Mouse (Mus musculus): ENCODE results near the gene Hmcn2. TPM values are rescaled to one million over a fixed set of nuclear protein-coding genes. Genes with fewer than 3 reads are reported as not detected.

Hmcn2 gene
- polyA plus RNA-seq, 1 experiment from 2014 or later: 0.73 TPM

DNA sequence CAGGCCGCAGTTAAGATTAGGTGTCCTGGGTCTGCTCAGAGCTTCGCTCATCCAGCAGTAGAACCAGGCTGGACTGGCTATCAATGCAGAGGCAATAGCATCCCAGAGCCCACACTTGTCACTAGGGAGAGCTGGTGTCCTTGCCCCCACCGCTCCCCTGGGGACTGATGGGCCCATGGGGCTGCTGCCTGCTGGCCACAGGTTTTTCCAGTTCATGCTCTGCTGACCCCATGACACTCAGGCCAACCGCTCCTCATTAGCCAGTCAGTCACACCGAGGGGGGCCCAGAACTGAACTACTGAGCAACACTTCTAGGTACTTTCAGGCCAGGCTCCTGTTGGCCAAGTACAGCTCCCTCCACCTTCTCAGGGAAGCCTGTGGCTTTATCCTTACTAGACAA, 180.1 kb downstream of the Hmcn2 start:
- H3K4me1 ChIP-seq (ENCODE audit: control insufficient read depth in 2 of 2, insufficient read depth in 2 of 2, low read length in 2 of 2): no peaks in the 10 kb centered on the region
- WGBS: 81% methylated on average over 5 of the region's 5 CpGs
- H3K4me3 ChIP-seq (ENCODE audit: control insufficient read depth in 1 of 2, insufficient read depth in 1 of 2, low read depth in 1 of 2, low read length in 2 of 2): no peak overlapping the region
- H3K27me3 ChIP-seq (ENCODE audit: control insufficient read depth, insufficient read depth, low read length): peaks cover 15% of the 10 kb centered on the region; the same call in 1 of the 2 replicates
- no peak overlapping the region for H3K4me2 ChIP-seq (ENCODE audit: low read length)
- H3K36me3 ChIP-seq (ENCODE audit: control insufficient read depth, insufficient read depth, low read length): no peaks in the 10 kb centered on the region
- H3K9ac ChIP-seq (ENCODE audit: low read length): no peak overlapping the region
- ATAC-seq (ENCODE audit: insufficient number of reproducible peaks, insufficient read depth, low FRiP score, low read depth): no peak
- H3K9me3 ChIP-seq (ENCODE audit: control insufficient read depth, low read length): no peaks in the 10 kb centered on the region
- no peak overlapping the region for H3K27ac ChIP-seq (replicated peaks in 1 of 2; ENCODE audit: control insufficient read depth in 1 of 2, insufficient read depth in 1 of 2, low read depth in 2 of 2, low read length in 2 of 2)

DNA sequence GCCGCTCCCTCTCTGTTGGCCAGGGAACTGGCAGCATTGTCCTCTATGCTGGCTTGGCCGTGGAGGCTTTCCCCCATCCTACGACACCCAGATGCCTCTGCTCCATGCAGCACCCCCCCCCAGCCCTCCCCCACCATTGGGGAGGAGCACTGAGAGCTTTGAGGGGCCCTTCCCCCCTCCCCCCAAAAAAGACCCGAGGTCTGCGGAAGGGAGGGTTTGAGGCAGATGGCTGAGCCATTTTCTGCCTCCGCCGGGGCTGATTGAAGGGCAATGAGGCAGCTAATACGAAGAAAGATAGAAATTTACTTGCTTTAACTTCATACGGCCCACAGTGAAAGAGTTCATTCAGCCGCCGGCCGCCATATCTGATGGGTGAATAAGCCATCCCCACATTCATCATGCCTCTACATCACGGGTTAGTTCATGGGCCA, 180.8 kb downstream of the Hmcn2 start:
- no peak overlapping the region for H3K9ac ChIP-seq (ENCODE audit: low read length)
- no peaks in the 10 kb centered on the region for H3K4me1 ChIP-seq (ENCODE audit: control insufficient read depth in 2 of 2, insufficient read depth in 2 of 2, low read length in 2 of 2)
- ATAC-seq (ENCODE audit: insufficient number of reproducible peaks, insufficient read depth, low FRiP score, low read depth): no peak
- no peak overlapping the region for H3K4me2 ChIP-seq (ENCODE audit: low read length)
- WGBS: 75% methylated on average over 13 of the region's 13 CpGs
- H3K27ac ChIP-seq (replicated peaks in 1 of 2; ENCODE audit: control insufficient read depth in 1 of 2, insufficient read depth in 1 of 2, low read depth in 2 of 2, low read length in 2 of 2): no peak overlapping the region
- peaks cover 15% of the 10 kb centered on the region; the same call in 1 of the 2 replicates for H3K27me3 ChIP-seq (ENCODE audit: control insufficient read depth, insufficient read depth, low read length)
- no peak overlapping the region for H3K4me3 ChIP-seq (ENCODE audit: control insufficient read depth in 1 of 2, insufficient read depth in 1 of 2, low read depth in 1 of 2, low read length in 2 of 2)
- no peaks in the 10 kb centered on the region for H3K9me3 ChIP-seq (ENCODE audit: control insufficient read depth, low read length)
- H3K36me3 ChIP-seq (ENCODE audit: control insufficient read depth, insufficient read depth, low read length): no peaks in the 10 kb centered on the region

DNA sequence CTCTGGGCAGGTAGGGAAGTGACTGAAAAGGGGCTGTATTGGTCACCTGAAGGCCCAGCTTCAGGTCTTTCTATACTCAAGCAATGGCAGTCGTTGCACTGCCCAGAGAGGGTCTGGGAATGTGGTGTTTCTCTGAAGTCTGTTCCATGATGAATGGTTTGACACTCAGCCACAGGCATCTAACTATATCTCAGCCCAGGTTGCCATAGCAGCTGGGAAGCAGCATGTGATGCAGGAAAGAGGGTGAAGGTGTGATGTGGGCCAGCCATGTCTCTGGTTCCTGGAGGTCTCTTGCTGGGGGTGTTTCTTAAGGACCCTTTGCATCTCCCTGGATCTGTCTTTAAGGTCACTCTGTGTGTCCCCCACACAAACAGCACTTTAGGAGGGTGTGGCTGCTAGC, 181.9 kb downstream of the Hmcn2 start:
- WGBS: 61% methylated on average over 1 of the region's 1 CpGs
- ATAC-seq (ENCODE audit: insufficient number of reproducible peaks, insufficient read depth, low FRiP score, low read depth): no peak
- Histone ChIP-seq H3K27ac (replicated peaks in 1 of 2; ENCODE audit: control insufficient read depth in 1 of 2, insufficient read depth in 1 of 2, low read depth in 2 of 2, low read length in 2 of 2) (no peak overlapping the region), H3K4me3 (ENCODE audit: control insufficient read depth in 1 of 2, insufficient read depth in 1 of 2, low read depth in 1 of 2, low read length in 2 of 2) (no peak overlapping the region), H3K4me1 (ENCODE audit: control insufficient read depth in 2 of 2, insufficient read depth in 2 of 2, low read length in 2 of 2) (no peaks in the 10 kb centered on the region), H3K9ac (ENCODE audit: low read length) (no peak overlapping the region), H3K4me2 (ENCODE audit: low read length) (no peak overlapping the region), H3K27me3 (ENCODE audit: control insufficient read depth, insufficient read depth, low read length) (peaks cover 15% of the 10 kb centered on the region; the same call in 1 of the 2 replicates), H3K9me3 (ENCODE audit: control insufficient read depth, low read length) (no peaks in the 10 kb centered on the region), H3K36me3 (ENCODE audit: control insufficient read depth, insufficient read depth, low read length) (no peaks in the 10 kb centered on the region)

GRCm38 (mm10) chr2:31497113-31497512, 182.9 kb downstream of the Hmcn2 start:
- Histone ChIP-seq H3K9me3 (ENCODE audit: control insufficient read depth, low read length) (no peaks in the 10 kb centered on the region), H3K27ac (replicated peaks in 1 of 2; ENCODE audit: control insufficient read depth in 1 of 2, insufficient read depth in 1 of 2, low read depth in 2 of 2, low read length in 2 of 2) (no peak overlapping the region), H3K4me1 (ENCODE audit: control insufficient read depth in 2 of 2, insufficient read depth in 2 of 2, low read length in 2 of 2) (no peaks in the 10 kb centered on the region), H3K27me3 (ENCODE audit: control insufficient read depth, insufficient read depth, low read length) (peaks cover 15% of the 10 kb centered on the region; the same call in 1 of the 2 replicates), H3K9ac (ENCODE audit: low read length) (no peak overlapping the region), H3K4me3 (ENCODE audit: control insufficient read depth in 1 of 2, insufficient read depth in 1 of 2, low read depth in 1 of 2, low read length in 2 of 2) (no peak overlapping the region), H3K36me3 (ENCODE audit: control insufficient read depth, insufficient read depth, low read length) (no peaks in the 10 kb centered on the region), H3K4me2 (ENCODE audit: low read length) (no peak overlapping the region)
- no peak for ATAC-seq (ENCODE audit: insufficient number of reproducible peaks, insufficient read depth, low FRiP score, low read depth)
- WGBS: 65% methylated on average over 7 of the region's 7 CpGs

GRCm38 (mm10) chr2:31497635-31498034, 183.4 kb downstream of the Hmcn2 start:
- Histone ChIP-seq H3K4me3 (ENCODE audit: control insufficient read depth in 1 of 2, insufficient read depth in 1 of 2, low read depth in 1 of 2, low read length in 2 of 2) (no peak overlapping the region), H3K27ac (replicated peaks in 1 of 2; ENCODE audit: control insufficient read depth in 1 of 2, insufficient read depth in 1 of 2, low read depth in 2 of 2, low read length in 2 of 2) (no peak overlapping the region), H3K4me2 (ENCODE audit: low read length) (no peak overlapping the region), H3K9ac (ENCODE audit: low read length) (no peak overlapping the region), H3K4me1 (ENCODE audit: control insufficient read depth in 2 of 2, insufficient read depth in 2 of 2, low read length in 2 of 2) (no peaks in the 10 kb centered on the region), H3K9me3 (ENCODE audit: control insufficient read depth, low read length) (no peaks in the 10 kb centered on the region), H3K27me3 (ENCODE audit: control insufficient read depth, insufficient read depth, low read length) (peaks cover 18% of the 10 kb centered on the region), H3K36me3 (ENCODE audit: control insufficient read depth, insufficient read depth, low read length) (no peaks in the 10 kb centered on the region)
- WGBS: 84% methylated on average over 19 of the region's 19 CpGs
- no peak for ATAC-seq (ENCODE audit: insufficient number of reproducible peaks, insufficient read depth, low FRiP score, low read depth)

DNA sequence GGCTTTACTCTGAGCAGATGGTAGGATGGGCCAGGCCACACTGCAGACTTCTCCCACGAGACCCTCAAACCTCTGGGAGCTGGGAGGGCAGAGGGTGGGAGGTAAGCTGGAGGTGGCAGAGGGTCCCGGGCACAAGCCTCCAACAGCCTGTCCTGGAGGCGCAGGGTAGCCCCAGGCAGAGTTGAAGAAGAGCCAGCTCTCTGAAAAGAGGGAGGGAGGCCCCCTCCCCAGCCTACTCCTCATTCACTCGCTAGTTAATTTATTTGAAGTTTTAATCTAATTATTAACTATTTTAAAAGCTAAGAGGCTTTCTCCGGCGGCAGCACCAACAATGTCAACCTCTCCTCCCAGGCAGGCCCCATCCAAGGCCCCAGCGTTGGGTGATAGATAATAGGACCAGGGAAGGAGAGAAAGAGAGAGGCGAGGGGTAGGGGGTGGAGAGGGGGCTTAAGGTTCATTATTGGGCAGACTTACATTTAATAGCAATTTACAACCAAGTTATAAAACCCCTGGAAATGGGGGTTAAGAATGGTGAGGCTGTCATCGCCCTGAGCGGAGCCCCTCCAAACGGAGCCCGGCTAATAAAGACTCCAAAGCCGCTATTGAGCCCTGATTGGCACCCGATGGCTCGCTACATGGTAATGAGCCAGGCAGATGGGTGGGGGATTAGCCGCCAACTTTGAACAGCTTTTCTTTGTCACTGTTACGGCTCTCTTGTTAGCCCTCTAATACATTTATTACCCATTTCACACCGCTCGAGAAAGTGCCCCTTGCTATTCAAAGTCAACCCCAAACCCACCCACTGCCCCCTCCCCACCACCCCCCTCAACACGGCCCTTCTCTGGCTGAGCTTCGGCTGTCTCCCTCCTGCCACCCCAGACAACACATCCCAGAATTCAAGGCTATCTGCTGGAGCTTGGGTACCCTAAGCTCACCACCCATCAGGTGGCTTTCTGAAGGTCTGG, 185.4 kb downstream of the Hmcn2 start:
- no peaks in the 10 kb centered on the region for H3K4me1 ChIP-seq (ENCODE audit: control insufficient read depth in 2 of 2, insufficient read depth in 2 of 2, low read length in 2 of 2)
- no peak overlapping the region for H3K9ac ChIP-seq (ENCODE audit: low read length)
- 71% methylated on average over 21 of the region's 21 CpGs for WGBS
- no peaks in the 10 kb centered on the region for H3K9me3 ChIP-seq (ENCODE audit: control insufficient read depth, low read length)
- H3K27ac ChIP-seq (replicated peaks in 1 of 2; ENCODE audit: control insufficient read depth in 1 of 2, insufficient read depth in 1 of 2, low read depth in 2 of 2, low read length in 2 of 2): no peak overlapping the region
- H3K4me2 ChIP-seq (ENCODE audit: low read length): no peak overlapping the region
- no peak for ATAC-seq (ENCODE audit: insufficient number of reproducible peaks, insufficient read depth, low FRiP score, low read depth)
- H3K4me3 ChIP-seq (ENCODE audit: control insufficient read depth in 1 of 2, insufficient read depth in 1 of 2, low read depth in 1 of 2, low read length in 2 of 2): no peak overlapping the region
- H3K36me3 ChIP-seq (ENCODE audit: control insufficient read depth, insufficient read depth, low read length): no peaks in the 10 kb centered on the region
- H3K27me3 ChIP-seq (ENCODE audit: control insufficient read depth, insufficient read depth, low read length): peaks cover 28% of the 10 kb centered on the region

DNA sequence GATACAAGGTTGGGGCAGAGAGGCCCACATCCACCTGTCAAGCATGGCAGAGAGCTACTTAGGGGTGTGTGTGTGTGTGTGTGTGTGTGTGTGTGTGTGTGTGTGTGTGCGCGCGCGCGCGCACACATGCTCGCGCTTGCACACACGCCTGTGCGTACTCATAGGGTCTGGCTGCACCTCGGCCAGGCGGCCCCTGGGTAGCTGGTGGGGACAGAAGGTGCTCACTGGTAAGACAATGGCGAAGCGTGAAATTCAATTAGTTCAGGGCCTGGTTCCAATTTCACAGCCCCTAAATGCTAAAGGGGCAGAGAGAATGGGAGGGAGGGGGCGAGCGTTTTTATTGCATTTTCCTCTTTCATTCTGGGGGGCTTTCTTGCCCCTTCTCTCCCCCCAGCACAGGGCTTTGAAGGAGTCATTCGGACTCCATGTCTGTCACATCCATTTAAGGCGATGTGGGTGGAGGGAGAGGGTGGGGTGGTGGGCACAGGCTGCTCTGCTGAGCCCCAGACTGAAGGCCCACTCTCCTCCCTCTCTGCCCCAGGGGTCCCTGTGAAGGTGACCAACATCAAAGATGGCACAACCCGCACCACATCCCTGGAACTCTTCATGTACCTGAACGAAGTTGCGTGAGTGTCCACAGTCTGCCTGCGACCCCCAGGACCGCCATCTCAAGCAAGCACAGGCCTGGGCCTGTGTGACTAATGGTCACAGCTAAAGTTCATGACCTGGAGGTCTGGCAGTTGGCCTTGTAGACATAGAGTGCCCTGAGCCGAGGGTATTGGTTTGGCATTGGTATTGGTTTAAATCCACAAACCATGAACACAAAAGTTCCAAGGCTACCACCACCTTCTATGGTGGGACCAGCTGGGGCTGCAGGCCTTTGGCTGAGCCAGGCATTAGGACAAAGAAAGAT, 186.3 kb downstream of the Hmcn2 start:
- Histone ChIP-seq H3K36me3 (ENCODE audit: control insufficient read depth, insufficient read depth, low read length) (no peaks in the 10 kb centered on the region), H3K4me2 (ENCODE audit: low read length) (no peak overlapping the region), H3K27me3 (ENCODE audit: control insufficient read depth, insufficient read depth, low read length) (peaks cover 25% of the 10 kb centered on the region), H3K4me1 (ENCODE audit: control insufficient read depth in 2 of 2, insufficient read depth in 2 of 2, low read length in 2 of 2) (no peaks in the 10 kb centered on the region), H3K4me3 (ENCODE audit: control insufficient read depth in 1 of 2, insufficient read depth in 1 of 2, low read depth in 1 of 2, low read length in 2 of 2) (no peak overlapping the region), H3K27ac (replicated peaks in 1 of 2; ENCODE audit: control insufficient read depth in 1 of 2, insufficient read depth in 1 of 2, low read depth in 2 of 2, low read length in 2 of 2) (no peak overlapping the region), H3K9ac (ENCODE audit: low read length) (no peak overlapping the region), H3K9me3 (ENCODE audit: control insufficient read depth, low read length) (no peaks in the 10 kb centered on the region)
- ATAC-seq (ENCODE audit: insufficient number of reproducible peaks, insufficient read depth, low FRiP score, low read depth): no peak
- WGBS: 91% methylated on average over 24 of the region's 24 CpGs

Measured in heart, embryonic 14.5 days (tissue).